Mouse (Mus musculus): ENCODE results near the gene Eln. TPM values are rescaled to one million over a fixed set of nuclear protein-coding genes. Genes with fewer than 3 reads are reported as not detected.

Gene Eln
- polyA plus RNA-seq, 1 experiment from 2014 or later: 3.8 TPM

GRCm38 (mm10) chr5:134656708-134657107 lies 90.4 kb downstream of the Eln start:
- H3K27ac ChIP-seq (replicated peaks; ENCODE audit: low read depth, low read length): no peak overlapping the region
- no peak overlapping the region for H3K4me2 ChIP-seq (ENCODE audit: low read depth, severe bottlenecking)
- DNase-seq (ENCODE audit: low spot score) (no peak), ATAC-seq (ENCODE audit: insufficient number of reproducible peaks, low FRiP score, low TSS enrichment, low read depth) (no peak)
- H3K36me3 ChIP-seq (ENCODE audit: control insufficient read depth, insufficient read depth, low read length): no peaks in the 10 kb centered on the region; the same call in 1 of the 2 replicates
- H3K9me3 ChIP-seq (ENCODE audit: control insufficient read depth, low read length): no peaks in the 10 kb centered on the region
- H3K4me3 ChIP-seq (ENCODE audit: low read depth, low read length): no peak overlapping the region
- WGBS: 82% methylated on average over 4 of the region's 4 CpGs
- no peak overlapping the region for H3K9ac ChIP-seq (ENCODE audit: low read length)
- H3K27me3 ChIP-seq (ENCODE audit: control insufficient read depth, insufficient read depth, low read length): no peaks in the 10 kb centered on the region
- no peaks in the 10 kb centered on the region for H3K4me1 ChIP-seq (ENCODE audit: control insufficient read depth, insufficient read depth, low read length)

Other genes with a start within 250 kb of the Eln start
- gene Clip2, start 194.9 kb downstream of the Eln start, polyA plus RNA-seq (2014; fragmentation: Nextera tagmentation; extraction: Ambion mirVana): 6.8 and 6.9 TPM in 2 replicates
- not detected in 2 replicates for gene Syna, start 187.2 kb downstream of the Eln start, polyA plus RNA-seq (2014; fragmentation: Nextera tagmentation; extraction: Ambion mirVana)
- 395 and 420 TPM in 2 replicates for gene Rfc2, start 166.0 kb downstream of the Eln start, polyA plus RNA-seq (2014; fragmentation: Nextera tagmentation; extraction: Ambion mirVana)
- gene Lat2, start 132.3 kb downstream of the Eln start, polyA plus RNA-seq (2014; fragmentation: Nextera tagmentation; extraction: Ambion mirVana): 1.3 and 2.2 TPM in 2 replicates
- 551 and 553 TPM in 2 replicates for gene Eif4h, start 107.8 kb downstream of the Eln start, polyA plus RNA-seq (2014; fragmentation: Nextera tagmentation; extraction: Ambion mirVana)
- gene Limk1, start 58.7 kb downstream of the Eln start, polyA plus RNA-seq (2014; fragmentation: Nextera tagmentation; extraction: Ambion mirVana): 5.4 and 5.6 TPM in 2 replicates
- gene Tmem270, start 159.4 kb upstream of the Eln start, polyA plus RNA-seq (2014; fragmentation: Nextera tagmentation; extraction: Ambion mirVana): not detected in 2 replicates
- 1.5 and 2.8 TPM in 2 replicates for gene Cldn13, start 168.2 kb upstream of the Eln start, polyA plus RNA-seq (2014; fragmentation: Nextera tagmentation; extraction: Ambion mirVana)
- 13.7 and 17.2 TPM in 2 replicates for gene Mettl27, start 185.0 kb upstream of the Eln start, polyA plus RNA-seq (2014; fragmentation: Nextera tagmentation; extraction: Ambion mirVana)
- gene Cldn4, start 199.6 kb upstream of the Eln start, polyA plus RNA-seq (2014; fragmentation: Nextera tagmentation; extraction: Ambion mirVana): 13.6 and 13.9 TPM in 2 replicates
- 3.4 and 4.3 TPM in 2 replicates for gene Cldn3, start 238.9 kb upstream of the Eln start, polyA plus RNA-seq (2014; fragmentation: Nextera tagmentation; extraction: Ambion mirVana)

Measured in limb, embryonic 11.5 days (tissue).